16 mouse cellular contexts compared by ENCODE assay signal in the genomic region with DNA sequence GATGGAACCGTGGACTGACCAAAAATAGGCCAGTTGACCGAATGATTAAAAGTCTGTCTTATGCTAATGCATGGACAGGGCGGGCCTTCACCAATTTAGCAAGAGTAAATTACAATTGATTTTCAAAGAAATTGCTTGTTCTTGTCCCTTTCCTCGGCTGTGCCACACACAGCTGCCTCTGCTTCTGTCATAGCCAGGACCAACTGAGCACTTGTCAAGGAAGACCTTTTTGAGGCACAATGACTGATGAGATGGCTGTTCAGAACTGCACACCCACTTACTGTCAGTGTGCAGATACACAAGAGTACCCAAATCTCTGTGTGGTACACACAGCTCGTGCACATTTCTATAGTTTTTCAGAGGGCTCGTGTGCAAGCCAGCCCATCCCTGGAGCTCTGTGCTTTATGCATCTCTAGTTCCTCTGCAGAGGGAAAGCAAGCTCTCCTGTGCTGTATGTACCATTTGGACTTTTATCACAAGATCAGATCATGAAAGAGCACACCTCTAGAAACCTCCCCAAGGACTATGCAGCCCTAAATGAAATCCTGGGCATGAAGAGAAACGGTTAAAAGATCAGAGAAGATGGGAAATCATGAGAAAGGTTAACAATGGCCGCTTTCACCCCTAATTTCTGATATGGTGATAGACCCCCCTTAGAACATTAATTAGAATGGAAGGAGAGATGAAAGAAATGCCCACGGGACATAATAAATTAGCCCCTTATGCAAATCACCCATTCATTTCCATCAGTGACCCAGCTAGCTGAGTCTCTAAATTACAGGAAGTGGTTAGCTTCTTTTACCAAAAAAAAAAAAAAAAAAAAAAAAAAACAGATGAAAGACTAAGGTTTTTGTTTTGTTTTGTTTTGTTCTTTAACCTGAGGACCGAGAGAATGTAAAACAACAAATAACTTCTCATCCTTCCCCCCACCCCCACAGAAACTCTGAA. TPM values are rescaled to one million over a fixed set of nuclear protein-coding genes. Genes with fewer than 3 reads are reported as not detected.
DNase-seq lines count a peak whose midpoint lies in the region; ATAC-seq and TF ChIP-seq lines count a peak whose summit lies in the region.
"Had no signal": no experiment of that assay in that cellular context is flagged by ENCODE, and none has a peak within 500 bp of the region (broad histone marks: within the 10 kb centered on the region; RNA-seq: fewer than 3 reads in every experiment).

No protein-coding gene starts in this region.

- no peaks in the 10 kb centered on the region for H3K27me3 ChIP-seq in liver, postnatal 0 days (ENCODE audit: insufficient read depth, low read length)
- no peaks in the 10 kb centered on the region for H3K27me3 ChIP-seq in midbrain, embryonic 14.5 days (ENCODE audit: control insufficient read depth, insufficient read depth, low read length)

- no peak overlapping the region for H3K4me2 ChIP-seq in liver, postnatal 0 days (ENCODE audit: low read depth, low read length)
- no peak overlapping the region for H3K4me2 ChIP-seq in midbrain, embryonic 14.5 days (ENCODE audit: low read length)
- H3K4me2 ChIP-seq: limb, embryonic 12.5 days had no signal

- no peak for TF ChIP-seq CTCF in liver, postnatal 0 days (IDR thresholded peaks at IDR 0.05; ENCODE audit: low read depth)

- no peak for ATAC-seq in liver, postnatal 0 days
- ATAC-seq in CD4-positive, CD25-positive, alpha-beta regulatory T cell, adult 4 months = peak; percentile 87
- 0 out of 2 replicates have a peak, but pooled peaks have one; percentile 15 for ATAC-seq in common myeloid progenitor, adult 5-6 weeks (replicated peaks; ENCODE audit: low read depth, poor library complexity, severe bottlenecking)
- ATAC-seq in midbrain, embryonic 14.5 days (ENCODE audit: low FRiP score, low TSS enrichment) = peak; percentile 40; the same call in 1 of the 2 replicates
- ATAC-seq in megakaryocyte progenitor cell, adult 5-6 weeks (replicated peaks; ENCODE audit: poor library complexity) = no peak
- ATAC-seq: intestine, embryonic 16.5 days had no signal

- H3K9me3 ChIP-seq in liver, postnatal 0 days (ENCODE audit: low read length) = no peaks in the 10 kb centered on the region
- H3K9me3 ChIP-seq in midbrain, embryonic 14.5 days (ENCODE audit: control insufficient read depth, low read length) = no peaks in the 10 kb centered on the region
- H3K9me3 ChIP-seq: limb, embryonic 12.5 days had no signal

- peak overlapping the region; percentile 82; the same call in 1 of the 2 replicates for H3K27ac ChIP-seq in liver, postnatal 0 days (ENCODE audit: low read depth)
- H3K27ac ChIP-seq in midbrain, embryonic 14.5 days (replicated peaks; ENCODE audit: low read depth, low read length) = peak overlapping the region; percentile 64
- H3K27ac ChIP-seq: limb, embryonic 12.5 days had no signal

- TF ChIP-seq EP300 in liver, postnatal 0 days (IDR thresholded peaks at IDR 0.05; ENCODE audit: low read depth) = no peak

- H3K4me1 ChIP-seq in liver, postnatal 0 days (ENCODE audit: insufficient read depth) = peaks cover 3% of the 10 kb centered on the region
- H3K4me1 ChIP-seq in midbrain, embryonic 14.5 days (ENCODE audit: control insufficient read depth, insufficient read depth, low read length) = peaks cover 14% of the 10 kb centered on the region

- DNase-seq in liver, postnatal 0 days = no peak
- DNase-seq in liver = no peak
- peak; percentile 73 for DNase-seq in midbrain, embryonic 14.5 days
- no peak for DNase-seq in adrenal gland, postnatal 25 days
- DNase-seq: cerebellum, adult 11-12 months; gastrocnemius, postnatal 14 days; heart, postnatal 14 days; kidney, postnatal 10 days; lung, adult 18-20 months; lung, postnatal 4 days; thymus, adult 2 months had no signal

- no peaks in the 10 kb centered on the region for H3K36me3 ChIP-seq in liver, postnatal 0 days (replicated peaks; ENCODE audit: insufficient read depth, low read length)
- H3K36me3 ChIP-seq in midbrain, embryonic 14.5 days (ENCODE audit: control insufficient read depth, insufficient read depth, low read length) = no peaks in the 10 kb centered on the region
- H3K36me3 ChIP-seq: limb, embryonic 12.5 days had no signal

- no peak overlapping the region for H3K4me3 ChIP-seq in liver, postnatal 0 days (ENCODE audit: low read depth, low read length)
- H3K4me3 ChIP-seq in midbrain, embryonic 14.5 days (replicated peaks; ENCODE audit: low read depth, low read length) = no peak overlapping the region
- H3K4me3 ChIP-seq: limb, embryonic 12.5 days had no signal

- H3K9ac ChIP-seq in liver, postnatal 0 days (replicated peaks) = no peak overlapping the region
- no peak overlapping the region for H3K9ac ChIP-seq in midbrain, embryonic 14.5 days (replicated peaks; ENCODE audit: low read length)
- H3K9ac ChIP-seq: limb, embryonic 12.5 days had no signal

- WGBS in liver, postnatal 0 days (ENCODE audit: insufficient replicate concordance) = 63% methylated on average over 10 of the region's 10 CpGs
- WGBS in midbrain, embryonic 14.5 days = 53% methylated on average over 10 of the region's 10 CpGs

RNA-seq across cellular contexts. Expression of gene Gfra1, which starts 12.7 kb away (rescaled TPM):
- polyA plus RNA-seq in liver, postnatal 0 days (2015; fragmentation: Nextera tagmentation; extraction: Ambion mirVana) = 8.4 and 8.8 TPM in 2 replicates
- 1 to 10 TPM; 1.1 to 1.7 TPM for polyA plus RNA-seq in CD4-positive, CD25-positive, alpha-beta regulatory T cell, adult 4 months (2017; shearing (Covaris generic))
- total RNA-seq in common myeloid progenitor, adult 5-6 weeks (2017) = 0.09 TPM in 1 of 2 replicates, not detected in the other
- 34.7 and 40.5 TPM in 2 replicates for polyA plus RNA-seq in midbrain, embryonic 14.5 days (2014; fragmentation: Nextera tagmentation; extraction: Ambion mirVana)
- total RNA-seq in adrenal gland, postnatal 25 days (2021) = 1.5 and 2.0 TPM in 2 replicates
- total RNA-seq in megakaryocyte progenitor cell, adult 5-6 weeks (2015) = 0.20 TPM in 1 of 2 replicates, not detected in the other
- 0.03 and 0.08 TPM in 2 replicates for total RNA-seq in megakaryocyte progenitor cell, adult 5-6 weeks (2017)

Comparison
In these comparisons a context has a peak if more than half of its experiments do, and no peak if none do; other contexts are left out.
1. ATAC-seq: peak in CD4-positive, CD25-positive, alpha-beta regulatory T cell, adult 4 months (single experiment), common myeloid progenitor, adult 5-6 weeks (single experiment) and midbrain, embryonic 14.5 days (single experiment); none in liver, postnatal 0 days (single experiment) and megakaryocyte progenitor cell, adult 5-6 weeks (single experiment).